Mouse (Mus musculus) MEL (cell line): ENCODE measurements at regions not wholly inside any gene's neighbourhood (a gene's known extent, or its start where the extent isn't known, plus 50 kb on each side); places are given as distances from the start of the nearest gene placed in this dataset.

Experiments
- DNase-seq: peaks from one replicate; pipeline ENCODE4 v3.0.0; 2011; ENCODE audit warnings: low read depth, low spot score
- H3K27ac ChIP-seq: 2 replicates; pipeline ENCODE4 v1.5.1; 2012; ENCODE audit warnings: low read depth, mild to moderate bottlenecking, control low read depth, low read length, moderate library complexity; ENCODE audit not compliant: control insufficient read depth
- H3K27me3 ChIP-seq, 2 experiments: fragments of 150-350 bp in 1 of 2; sonication (generic) in 1 of 2; 2 replicates each; pipeline ENCODE4 v1.6.1; 2012; ENCODE audit warnings: low read length in 2 of 2, mild to moderate bottlenecking in 2 of 2, improper control_type of control experiment in 1 of 2, moderate library complexity in 1 of 2; ENCODE audit not compliant: insufficient read depth in 2 of 2, control insufficient read depth in 1 of 2
- H3K36me3 ChIP-seq, 2 experiments: 2 replicates each; pipeline ENCODE4 v1.6.1; 2012 to 2014; ENCODE audit warnings: low read length in 2 of 2, improper control_type of control experiment in 1 of 2, inconsistent platforms in 1 of 2, mild to moderate bottlenecking in 1 of 2; ENCODE audit not compliant: insufficient read depth in 2 of 2, control insufficient read depth in 1 of 2
- H3K4me1 ChIP-seq, 2 experiments: fragments of 150-350 bp in 1 of 2; sonication (generic) in 1 of 2; 2 replicates each; pipeline ENCODE4 v1.6.1; 2012; ENCODE audit warnings: low read length in 2 of 2, improper control_type of control experiment in 1 of 2, mild to moderate bottlenecking in 1 of 2; ENCODE audit not compliant: insufficient read depth in 2 of 2, control insufficient read depth in 1 of 2
- H3K4me3 ChIP-seq, 2 experiments: fragments of 150-350 bp in 1 of 2; sonication (generic) in 1 of 2; 2 replicates each; pipeline ENCODE4 v1.5.1; 2012; ENCODE audit warnings: low read depth in 2 of 2, low read length in 2 of 2, mild to moderate bottlenecking in 2 of 2, moderate library complexity in 2 of 2, control low read depth in 1 of 2, improper control_type of control experiment in 1 of 2; ENCODE audit not compliant: control insufficient read depth in 1 of 2, insufficient read depth in 1 of 2
- H3K79me2 ChIP-seq: 2 replicates; pipeline ENCODE4 v1.6.1; 2012; ENCODE audit warnings: mild to moderate bottlenecking, low read length, moderate library complexity; ENCODE audit not compliant: control insufficient read depth, poor library complexity, insufficient read depth
- H3K9ac ChIP-seq: 2 replicates; pipeline ENCODE4 v1.6.1; 2012; ENCODE audit warnings: low read depth, mild to moderate bottlenecking, control low read depth, low read length, moderate library complexity; ENCODE audit not compliant: control insufficient read depth, poor library complexity, severe bottlenecking
- H3K9me3 ChIP-seq: fragments of 150-350 bp; sonication (generic); replicated peaks from 2 replicates; pipeline ENCODE4 v1.6.1; 2012; ENCODE audit warnings: mild to moderate bottlenecking, low read length, improper control_type of control experiment, moderate library complexity; ENCODE audit not compliant: insufficient read depth
- CHD1 ChIP-seq: IDR thresholded peaks from 2 replicates; pipeline ENCODE4 v1.6.1; 2012; ENCODE audit warnings: low read depth, mild to moderate bottlenecking, inconsistent platforms, low read length, improper control_type of control experiment
- EP300 ChIP-seq, 2 experiments: IDR thresholded peaks; 2 replicates each; pipeline ENCODE4 v1.6.1; 2011; ENCODE audit warnings: improper control_type of control experiment in 2 of 2, low read length in 2 of 2, low read depth in 1 of 2, mild to moderate bottlenecking in 1 of 2
- ETS1 ChIP-seq: IDR thresholded peaks from 2 replicates; pipeline ENCODE4 v1.6.1; 2012; ENCODE audit warnings: low read depth, mild to moderate bottlenecking, inconsistent platforms, low read length, improper control_type of control experiment, moderate library complexity
- MAZ ChIP-seq: IDR thresholded peaks from 2 replicates; pipeline ENCODE4 v1.6.1; 2012; ENCODE audit warnings: low read depth, mild to moderate bottlenecking, inconsistent platforms, low read length, improper control_type of control experiment
- MXI1 ChIP-seq: IDR thresholded peaks from 2 replicates; pipeline ENCODE4 v1.6.1; 2011; ENCODE audit warnings: mild to moderate bottlenecking, low read depth, low read length, improper control_type of control experiment
- MYB ChIP-seq: IDR thresholded peaks from 2 replicates; pipeline ENCODE4 v1.6.1; 2011; ENCODE audit warnings: mild to moderate bottlenecking, low read depth, low read length, improper control_type of control experiment
- POLR2AphosphoS5 ChIP-seq: IDR thresholded peaks from 2 replicates; pipeline ENCODE4 v1.6.1; 2012; ENCODE audit warnings: low read depth, borderline replicate concordance, mild to moderate bottlenecking, inconsistent platforms, low read length, moderate library complexity, mixed read lengths
- RAD21 ChIP-seq: IDR thresholded peaks from 2 replicates; pipeline ENCODE4 v1.6.1; 2011; ENCODE audit warnings: mild to moderate bottlenecking, low read depth, low read length, improper control_type of control experiment
- SIN3A ChIP-seq: IDR thresholded peaks from 2 replicates; pipeline ENCODE4 v1.6.1; 2012; ENCODE audit warnings: low read length, improper control_type of control experiment, inconsistent platforms
- TBP ChIP-seq: IDR thresholded peaks from 2 replicates; pipeline ENCODE4 v1.8.0; 2011; ENCODE audit warnings: low read depth, low read length, improper control_type of control experiment
- TCF12 ChIP-seq: IDR thresholded peaks from 2 replicates; pipeline ENCODE4 v1.6.1; 2014; ENCODE audit warnings: low read depth, mild to moderate bottlenecking, inconsistent platforms, low read length, improper control_type of control experiment, moderate library complexity
- ZC3H11A ChIP-seq: IDR thresholded peaks from 2 replicates; pipeline ENCODE4 v1.6.1; 2012; ENCODE audit warnings: low read depth, mild to moderate bottlenecking, inconsistent platforms, low read length, improper control_type of control experiment
- ZNF384 ChIP-seq: IDR thresholded peaks from 2 replicates; pipeline ENCODE4 v1.6.1; 2012; ENCODE audit warnings: low read depth, mild to moderate bottlenecking, inconsistent platforms, low read length, improper control_type of control experiment

- H3K9me3 ChIP-seq = no peaks in the 10 kb centered on the region
- H3K4me3 ChIP-seq = no peak overlapping the region
- no peaks in the 10 kb centered on the region for H3K36me3 ChIP-seq
- TF ChIP-seq ZC3H11A (no peak), ZNF384 (no peak), SIN3A (no peak), POLR2AphosphoS5 (no peak), MYB (no peak), TBP (no peak), MXI1 (no peak), EP300 (IDR thresholded peaks at IDR 0.05; ENCODE audit: low read depth in 1 of 2, low read length in 2 of 2) (peak in 1 of 2 experiments; percentile 58; a peak in 2 of 4 replicates), MAZ (no peak), CHD1 (no peak), ETS1 (no peak), TCF12 (peak; percentile 76), RAD21 (no peak)
- H3K27ac ChIP-seq = no peak overlapping the region
- H3K27me3 ChIP-seq = no peaks in the 10 kb centered on the region
- DNase-seq = peak; percentile 20
- H3K4me1 ChIP-seq = no peaks in the 10 kb centered on the region
- H3K79me2 ChIP-seq = no peaks in the 10 kb centered on the region
- no peak overlapping the region for H3K9ac ChIP-seq
Observed at GRCm38 (mm10) chr17:40038814-40039510, 56.3 kb upstream of the AC192777.2 start.
